Mouse (Mus musculus) activated CD4-positive, CD25-positive, alpha-beta regulatory T cell, adult 9 weeks (primary cell): ENCODE data around the gene Tmeff1. TPM values are rescaled to one million over a fixed set of nuclear protein-coding genes. Genes with fewer than 3 reads are reported as not detected.

Experiments
- polyA plus RNA-seq: library from polyadenylated mRNA; unstranded; fragments of 100-300 nt; shearing (Covaris generic); gene quantifications from one replicate; pipeline ENCODE4 v1.2.1, GENCODE M21; 2017

The Tmeff1 gene
- polyA plus RNA-seq: 0.33 TPM

DNA sequence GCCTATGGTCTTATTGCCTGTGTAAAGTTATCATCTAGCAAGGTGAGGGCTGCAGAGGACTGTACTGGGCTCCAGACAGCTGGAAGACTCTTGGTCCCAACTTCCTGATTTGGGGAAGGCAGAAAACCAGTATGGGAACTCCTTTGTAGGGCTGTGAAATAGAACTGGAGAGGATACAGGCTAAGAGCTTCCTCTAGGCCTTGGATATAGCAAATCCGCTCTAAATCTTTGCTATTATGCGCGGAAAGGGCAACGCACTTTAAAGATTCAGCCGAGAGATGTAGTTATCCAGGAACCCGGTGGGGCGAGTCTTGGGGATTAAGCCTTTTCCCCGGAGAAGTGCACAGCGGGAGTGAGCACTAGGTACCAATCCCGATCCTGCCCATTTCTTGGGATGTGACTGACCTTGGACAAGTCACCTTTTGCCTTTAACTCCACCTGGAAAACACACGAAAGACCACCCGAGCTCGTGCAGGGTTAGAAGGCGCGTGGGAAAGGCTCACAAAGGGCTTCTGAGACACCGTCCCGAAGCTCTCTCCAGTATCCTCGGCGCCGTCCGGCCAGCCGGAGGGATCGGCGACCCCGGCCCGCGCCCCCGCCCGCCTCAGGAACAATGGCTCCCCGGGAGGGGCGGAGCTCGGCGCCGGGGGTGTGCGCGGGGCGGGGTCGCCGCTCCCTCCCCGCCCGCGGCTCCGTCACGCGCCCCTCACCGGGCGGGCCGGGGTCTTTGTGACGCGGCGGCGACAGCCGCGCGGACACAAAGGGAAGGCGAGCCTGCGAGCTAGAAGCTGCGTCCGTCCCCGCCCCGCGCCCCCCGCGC is at the start of gene Tmeff1:
Gene Tmeff1, plus strand, starts transcription at position 754 of the 820 bp plus-strand sequence.

DNA sequence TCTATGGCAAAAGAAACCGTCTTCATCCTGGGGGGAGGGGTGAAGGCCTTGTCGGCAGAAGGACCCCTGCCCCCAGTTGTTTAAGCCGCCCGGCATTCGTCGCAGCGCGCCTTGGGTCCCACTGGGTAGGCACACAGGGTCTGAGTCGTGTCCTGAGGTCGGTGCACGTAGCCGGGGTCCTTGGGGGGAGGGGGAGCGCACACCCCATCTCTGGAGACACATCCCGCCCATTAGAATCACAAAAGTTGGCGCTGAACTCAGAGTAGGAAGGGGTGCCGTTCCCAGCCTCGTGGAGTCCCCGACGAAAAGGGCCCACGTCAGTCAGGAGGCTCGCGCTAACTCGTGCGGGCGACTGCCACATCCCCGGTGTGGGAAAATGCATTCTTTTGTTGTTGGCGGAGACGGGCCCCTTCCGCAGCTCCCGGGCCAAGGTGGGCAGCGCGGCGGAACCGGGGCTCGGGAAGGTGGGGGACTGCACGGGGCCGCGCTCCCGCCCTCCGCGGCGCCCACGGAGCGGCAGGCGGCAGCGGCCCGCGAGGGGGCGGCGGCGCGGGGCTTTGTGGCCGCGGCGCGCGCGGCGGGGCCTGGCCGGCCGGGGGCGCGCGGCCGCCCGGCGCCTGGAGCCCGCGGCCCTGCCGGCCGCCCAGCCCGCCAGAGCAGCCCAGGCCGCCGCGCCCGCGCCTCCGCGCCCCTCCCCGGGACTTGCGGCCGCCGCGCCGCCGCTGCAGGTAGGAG is 45.0 kb upstream of the Tmeff1 start, which contains the start of gene Msantd3:
Gene Msantd3, plus strand, starts transcription at position 95 of the 735 bp plus-strand sequence.

GRCm38 (mm10) chr4:48663271-48663670 is 78.3 kb downstream of the Tmeff1 start, which contains the start of gene Cavin4:
Cavin4 (plus strand) TSS chr4:48663514.

Other genes starting within 250 kb of the Tmeff1 start
- gene Tex10, start 111.7 kb upstream of the Tmeff1 start, polyA plus RNA-seq: 86.4 TPM
- not detected for gene Msantd3, start 45.2 kb upstream of the Tmeff1 start, polyA plus RNA-seq
- gene Cavin4, start 78.3 kb downstream of the Tmeff1 start, polyA plus RNA-seq: not detected